Mouse (Mus musculus) inflammation-experienced regulatory T-cells, adult 6 months (primary cell): ENCODE results near the gene Usp6nl. TPM values are rescaled to one million over a fixed set of nuclear protein-coding genes. Genes with fewer than 3 reads are reported as not detected.

Experiments
- ATAC-seq: one replicate; pipeline ENCODE4 v1.8.0; 2017
- polyA plus RNA-seq, 3 experiments: library from polyadenylated mRNA; unstranded; fragments of 100-300 nt; shearing (Covaris generic); gene quantifications; one replicate each; pipeline ENCODE4 v1.2.1; 2017

Usp6nl gene
- polyA plus RNA-seq, 3 experiments from 2014 or later: 4.1 to 11.9 (median 7.2) TPM

DNA sequence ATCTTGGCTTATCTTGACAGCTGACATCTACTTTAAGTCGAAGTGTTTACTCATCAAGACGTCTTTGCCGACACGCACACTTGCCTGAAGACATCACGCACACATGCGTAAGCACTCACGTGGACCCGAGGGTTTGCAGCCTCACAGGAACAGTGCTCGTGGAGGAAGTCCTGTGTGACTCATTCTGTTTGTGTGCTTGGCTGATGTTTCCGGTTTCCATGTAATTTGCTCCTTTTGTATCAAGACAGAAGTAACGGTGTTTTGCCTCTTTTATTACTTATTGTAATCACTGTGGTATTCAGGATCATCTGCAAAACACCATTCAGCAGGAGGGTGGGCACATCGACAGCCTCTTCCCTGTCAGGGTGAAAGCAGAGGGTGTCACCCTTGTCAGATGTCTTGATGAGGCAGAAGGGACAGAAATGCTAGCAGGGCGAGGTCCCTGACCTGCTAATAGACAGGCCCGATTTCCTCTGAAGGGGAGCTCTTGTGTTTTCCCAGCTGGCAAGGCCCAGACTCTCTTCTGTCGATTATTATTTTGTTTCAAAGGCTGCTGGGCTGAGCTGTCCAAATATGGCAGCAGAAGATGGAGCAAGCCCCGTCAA lies 156.0 kb downstream of the Usp6nl start:
- peak; percentile 98 for ATAC-seq

- ATAC-seq: no peak
Measured at GRCm38 (mm10) chr2:6478966-6479391, 156.5 kb downstream of the Usp6nl start.

DNA sequence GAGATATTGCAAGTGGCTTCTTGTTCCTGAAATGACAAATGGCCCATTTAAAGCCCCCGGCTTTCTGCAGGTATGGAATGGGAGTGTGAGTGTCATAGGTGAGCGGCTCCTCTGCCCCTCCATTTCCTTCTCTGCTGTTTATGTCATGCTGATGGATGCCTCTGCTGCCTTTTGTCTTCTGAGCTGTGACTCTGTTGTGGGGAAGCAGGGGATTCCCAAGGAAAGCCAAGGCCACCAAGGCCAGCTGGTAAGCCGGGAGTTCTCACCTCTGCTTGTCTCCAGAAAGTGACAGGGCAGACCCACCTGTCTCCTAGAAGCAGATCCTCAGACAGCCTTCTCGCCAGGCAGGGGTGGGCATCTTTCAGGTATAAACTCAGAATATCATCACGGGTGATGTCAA lies 157.2 kb downstream of the Usp6nl start:
- ATAC-seq: no peak

DNA sequence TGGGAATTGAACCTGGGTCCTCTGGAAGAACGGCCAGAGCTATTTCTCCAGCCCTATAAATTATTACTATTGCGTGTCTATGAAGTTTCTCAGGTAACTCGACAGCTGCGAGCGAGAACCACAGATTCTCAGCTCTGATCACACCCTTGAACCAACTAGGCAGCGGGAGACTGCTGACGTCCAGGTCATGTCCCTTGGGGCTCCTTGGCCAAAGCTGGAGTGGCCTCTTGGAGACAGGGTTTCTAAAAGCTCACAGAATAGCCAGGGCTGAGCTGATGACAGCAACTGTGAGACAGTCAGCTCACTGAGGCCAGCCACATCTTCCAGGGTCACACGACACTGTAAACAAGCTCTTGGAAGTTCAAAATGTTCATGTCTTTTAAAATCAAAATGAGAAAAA lies 159.5 kb downstream of the Usp6nl start:
- ATAC-seq: no peak

DNA sequence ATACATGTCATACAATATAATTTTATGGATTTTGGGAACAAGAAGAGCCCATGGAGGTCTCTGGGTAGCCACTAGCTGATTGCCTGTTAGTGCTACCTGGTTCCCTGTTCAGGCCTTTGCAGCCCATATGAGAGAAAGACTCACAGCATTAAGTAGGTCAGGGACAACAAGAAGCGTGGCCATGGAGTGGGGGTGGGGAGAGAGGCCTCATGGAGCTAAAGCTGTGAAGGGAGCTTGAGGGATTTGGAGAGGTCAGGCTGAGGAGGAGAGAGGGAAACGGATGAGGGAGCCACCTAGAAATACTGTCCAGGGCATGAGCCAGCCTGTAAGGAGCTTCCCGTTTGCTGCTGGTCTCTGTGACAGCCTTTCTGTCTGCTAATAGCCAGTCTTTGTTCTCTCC lies 159.9 kb downstream of the Usp6nl start:
- ATAC-seq: no peak

DNA sequence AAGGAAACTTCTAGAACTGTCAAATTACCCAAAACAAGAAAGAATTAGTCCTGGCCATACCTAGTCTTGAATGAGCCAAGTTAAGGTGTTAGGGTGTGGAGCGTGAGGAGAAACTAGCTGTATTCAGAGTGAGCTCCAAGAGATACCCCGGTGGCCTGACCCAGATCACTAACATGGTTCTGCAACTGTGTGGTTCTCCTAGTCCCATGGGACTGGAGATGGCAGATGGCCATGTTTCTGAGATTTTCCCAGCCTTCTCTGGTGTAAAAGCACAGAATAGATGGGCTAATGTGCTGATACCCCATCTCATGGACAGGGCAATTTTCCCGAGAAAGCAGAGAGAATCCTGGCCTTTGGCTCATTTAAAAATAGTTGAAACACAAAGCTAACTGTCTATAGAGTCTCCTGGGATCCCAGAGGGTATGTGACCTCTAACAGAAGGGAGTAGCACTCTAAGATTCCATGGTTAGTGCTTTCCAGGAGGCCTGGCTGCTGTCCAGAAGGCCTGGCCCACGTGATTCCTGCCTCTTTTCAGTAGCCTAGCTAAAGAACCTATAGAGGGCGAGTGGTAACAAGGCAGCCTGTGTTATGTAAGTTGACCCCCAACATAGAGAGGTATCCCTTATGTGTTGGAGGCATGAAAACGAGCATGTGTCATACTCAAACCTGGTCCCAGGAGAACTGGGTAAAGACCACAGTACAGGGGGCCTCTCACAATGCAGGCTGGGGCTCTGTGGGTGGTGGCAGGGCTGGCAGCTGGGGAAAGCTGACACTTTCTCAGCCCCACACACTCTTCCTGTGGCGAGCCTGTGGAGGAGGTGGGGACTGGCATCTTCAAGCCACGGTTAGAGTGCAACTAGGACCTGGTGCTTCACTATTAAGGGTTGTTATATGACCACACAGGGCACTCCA lies 160.9 kb downstream of the Usp6nl start:
- peak; percentile 24 for ATAC-seq

DNA sequence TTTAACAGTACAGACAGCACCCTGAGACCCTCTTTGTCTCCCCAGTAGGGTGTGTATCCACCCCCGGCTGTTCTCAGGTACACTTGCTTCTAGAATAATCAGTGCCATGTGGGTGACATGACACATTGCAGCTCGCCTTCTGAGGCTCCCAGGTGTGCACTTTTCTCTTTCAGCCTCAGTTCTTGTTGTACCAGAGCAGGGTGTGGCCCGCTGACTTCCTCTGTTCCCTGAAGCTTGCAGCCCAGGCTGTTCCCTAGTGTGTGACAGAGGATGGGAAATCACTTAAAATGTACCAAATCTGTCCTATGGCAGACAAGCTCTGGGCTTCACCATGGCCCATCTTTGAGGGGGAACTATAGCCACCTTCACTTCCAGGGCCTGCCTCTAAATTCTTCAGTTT lies 161.7 kb downstream of the Usp6nl start:
- ATAC-seq: no peak

DNA sequence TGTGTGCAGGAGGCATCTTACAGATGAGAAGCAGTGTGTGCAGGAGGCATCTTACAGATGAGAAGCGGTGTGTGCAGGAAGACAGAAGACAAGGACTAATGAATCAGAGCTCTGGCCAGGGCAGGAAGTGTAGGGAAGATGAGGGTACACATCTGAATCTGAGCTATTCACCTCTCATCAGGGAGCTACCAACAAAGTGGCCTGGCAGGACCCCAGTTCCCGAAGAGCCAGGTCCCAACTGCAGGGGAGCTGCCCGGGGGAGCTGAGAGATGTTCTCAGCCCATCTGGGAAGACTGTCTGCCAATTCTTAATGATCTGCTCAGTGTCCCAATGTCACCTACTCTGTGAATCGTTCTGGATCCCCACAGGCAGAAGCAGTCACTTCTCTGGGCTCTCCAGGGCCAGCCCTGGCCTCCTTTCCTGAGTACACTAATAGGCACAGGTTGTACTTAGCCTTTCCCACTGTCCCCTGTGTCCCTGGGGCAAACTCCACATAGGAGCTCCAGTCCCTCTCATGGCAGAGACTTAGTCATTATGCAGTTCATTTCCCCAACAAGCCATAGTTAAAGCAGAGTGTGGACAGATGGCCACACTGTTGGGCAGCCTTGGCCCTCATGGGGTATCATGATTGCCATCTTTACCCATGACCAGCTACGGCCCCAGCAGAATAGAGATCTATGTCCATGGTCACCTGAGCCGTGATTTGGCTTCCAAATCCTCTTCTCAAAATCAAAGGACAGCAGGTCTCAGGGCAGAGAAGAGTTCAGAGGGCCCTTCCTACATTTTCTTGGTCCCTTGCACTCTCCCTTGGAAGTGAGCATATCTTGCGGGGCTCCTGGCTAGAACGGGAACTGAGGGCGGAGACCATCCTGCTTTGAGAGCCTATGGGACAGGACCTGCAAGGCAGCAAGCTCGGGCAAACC lies 165.4 kb downstream of the Usp6nl start:
- no peak for ATAC-seq

DNA sequence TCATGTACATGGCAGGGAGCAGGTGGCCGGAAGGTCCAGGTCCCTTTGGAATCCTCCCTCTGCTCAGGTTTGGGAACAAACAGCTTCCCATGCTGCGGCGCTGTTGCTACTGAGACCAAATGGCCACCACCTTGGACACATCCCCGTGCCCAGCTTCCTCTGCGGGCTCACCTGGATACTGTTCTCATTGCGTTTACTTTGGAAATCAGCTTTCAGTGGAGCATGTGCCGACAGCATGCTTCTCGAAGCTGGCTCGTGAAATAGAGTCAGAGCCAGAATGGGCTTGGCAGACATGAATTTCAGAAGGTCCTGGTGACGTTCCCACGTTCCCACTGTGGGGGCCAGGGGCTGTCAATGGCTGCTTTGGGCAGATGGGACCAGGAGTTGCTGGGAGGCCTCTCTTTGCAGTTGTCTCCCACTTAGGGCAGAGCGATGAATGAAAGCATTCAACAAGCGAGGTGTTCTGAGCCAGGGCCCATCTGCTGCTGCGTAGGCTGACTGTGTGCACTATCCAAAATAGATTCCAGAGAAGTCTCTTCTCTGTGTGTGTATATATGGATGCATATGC lies 166.1 kb downstream of the Usp6nl start:
- ATAC-seq: no peak

- ATAC-seq: no peak
Measured at GRCm38 (mm10) chr2:6490076-6490475, 167.6 kb downstream of the Usp6nl start.

GRCm38 (mm10) chr2:6490870-6491269 lies 168.4 kb downstream of the Usp6nl start:
- no peak for ATAC-seq

GRCm38 (mm10) chr2:6493886-6494285 lies 171.4 kb downstream of the Usp6nl start:
- no peak for ATAC-seq

Other genes with a start within 250 kb of the Usp6nl start
- under 1 TPM in 1 of 3 experiments, not detected in 2; 0.23 TPM for gene Proser2, start 192.5 kb upstream of the Usp6nl start, polyA plus RNA-seq
- gene Echdc3, start 109.6 kb upstream of the Usp6nl start, polyA plus RNA-seq: not detected